Mouse (Mus musculus) R1 (cell line): Measurements from ENCODE around the gene Esam.
A peak's percentile ranks its signal among the peaks of the same experiment; 100 is the strongest.

Experiments
- DNase-seq: peaks from one replicate; pipeline ENCODE4 v3.0.0-alpha.2; 2018; ENCODE audit warnings: low read depth, low spot score

Esam gene

GRCm38 (mm10) chr9:37554279-37554678 is 26.4 kb downstream of the Esam start:
- DNase-seq, result no peak

DNA sequence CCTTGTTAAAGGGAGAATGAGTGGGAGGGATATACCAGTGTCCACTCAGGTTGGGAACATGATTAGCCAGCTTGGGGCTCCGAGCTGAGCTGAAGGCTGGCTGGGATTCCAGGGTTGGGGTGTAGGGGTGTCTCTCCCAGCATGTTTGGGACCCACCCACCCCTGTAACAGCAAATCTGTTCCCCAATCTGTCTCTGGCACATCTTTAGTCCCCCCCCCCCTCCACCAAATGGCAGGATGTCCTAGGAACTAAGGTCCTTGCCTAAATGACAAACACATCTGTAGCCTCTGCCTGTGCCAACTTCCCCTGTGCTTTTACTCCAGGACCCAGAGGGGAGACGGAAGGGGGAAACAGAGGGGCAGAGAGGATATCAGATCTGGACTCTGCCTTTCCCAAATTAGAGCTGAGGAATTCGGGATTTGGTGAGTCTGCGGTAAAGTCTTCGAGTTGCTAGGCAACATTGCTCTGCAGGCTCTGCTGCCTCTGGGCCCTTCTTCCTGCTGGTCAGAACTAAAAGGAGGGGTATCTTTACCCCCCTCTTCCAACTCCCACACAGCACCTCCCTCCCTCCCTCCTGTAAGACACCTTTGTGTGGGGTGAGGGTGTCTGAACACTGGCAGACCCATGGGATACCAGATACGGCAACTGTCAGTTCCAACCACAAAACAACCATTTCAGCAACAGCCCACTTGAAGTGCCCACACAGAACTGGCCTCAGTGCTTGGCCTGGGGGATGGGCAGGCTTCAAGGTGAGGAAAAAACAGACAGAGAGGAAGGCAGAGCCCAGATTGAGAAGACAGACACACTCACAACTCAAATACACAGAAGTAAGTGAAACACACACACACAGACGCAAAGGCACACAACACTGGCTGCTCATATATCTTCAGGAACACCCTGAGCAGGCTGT is 27.2 kb downstream of the Esam start, which contains the start of gene Siae:
Gene Siae, plus strand, starts transcription at position 861 of the 911 bp plus-strand sequence.
- peak; percentile 30 for DNase-seq

DNA sequence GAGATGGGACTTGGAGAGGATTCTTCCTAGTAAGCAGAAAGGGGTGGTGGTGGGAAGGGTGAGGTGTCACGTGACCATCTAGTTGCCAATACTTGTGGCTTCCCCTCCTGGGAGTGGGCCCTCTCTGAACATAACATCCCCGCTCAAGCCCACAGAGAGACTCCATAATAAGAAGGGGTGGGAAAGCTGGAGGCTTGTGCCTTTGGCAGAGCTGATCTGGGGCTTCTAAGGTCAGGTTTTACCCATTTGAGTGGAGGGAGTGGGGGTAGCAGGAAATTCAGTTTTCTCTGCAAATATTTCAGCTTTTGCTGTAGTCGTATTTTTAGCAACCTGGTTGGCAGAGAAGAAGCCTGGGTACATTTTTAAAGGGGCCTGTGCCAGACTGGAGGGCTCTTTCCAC is 28.5 kb downstream of the Esam start:
- no peak for DNase-seq

GRCm38 (mm10) chr9:37560617-37561016 is 32.7 kb downstream of the Esam start:
- DNase-seq, result no peak

- no peak for DNase-seq
Observed at GRCm38 (mm10) chr9:37563805-37564204, 35.9 kb downstream of the Esam start.

GRCm38 (mm10) chr9:37567019-37567418 is 39.1 kb downstream of the Esam start:
- no peak for DNase-seq

DNA sequence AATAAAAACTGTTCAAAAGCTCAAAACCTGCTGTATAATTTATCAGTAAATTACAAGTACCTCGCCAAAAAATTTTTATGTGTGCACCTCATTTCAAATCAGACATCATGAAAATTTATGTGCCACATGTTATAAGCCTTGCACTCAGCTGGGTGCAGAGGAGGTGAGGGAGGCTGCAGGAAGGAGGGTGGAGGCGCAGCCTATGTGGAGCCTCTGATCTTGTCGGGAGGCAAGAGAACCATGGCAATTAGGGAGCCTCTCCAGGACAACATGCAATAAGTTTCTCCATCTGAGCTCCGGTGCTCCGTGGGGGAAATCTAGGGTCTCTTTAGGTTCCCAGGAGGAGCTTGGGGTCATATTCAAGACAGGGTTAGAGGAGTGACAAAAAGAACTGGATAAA is 39.6 kb downstream of the Esam start:
- DNase-seq, result no peak

DNA sequence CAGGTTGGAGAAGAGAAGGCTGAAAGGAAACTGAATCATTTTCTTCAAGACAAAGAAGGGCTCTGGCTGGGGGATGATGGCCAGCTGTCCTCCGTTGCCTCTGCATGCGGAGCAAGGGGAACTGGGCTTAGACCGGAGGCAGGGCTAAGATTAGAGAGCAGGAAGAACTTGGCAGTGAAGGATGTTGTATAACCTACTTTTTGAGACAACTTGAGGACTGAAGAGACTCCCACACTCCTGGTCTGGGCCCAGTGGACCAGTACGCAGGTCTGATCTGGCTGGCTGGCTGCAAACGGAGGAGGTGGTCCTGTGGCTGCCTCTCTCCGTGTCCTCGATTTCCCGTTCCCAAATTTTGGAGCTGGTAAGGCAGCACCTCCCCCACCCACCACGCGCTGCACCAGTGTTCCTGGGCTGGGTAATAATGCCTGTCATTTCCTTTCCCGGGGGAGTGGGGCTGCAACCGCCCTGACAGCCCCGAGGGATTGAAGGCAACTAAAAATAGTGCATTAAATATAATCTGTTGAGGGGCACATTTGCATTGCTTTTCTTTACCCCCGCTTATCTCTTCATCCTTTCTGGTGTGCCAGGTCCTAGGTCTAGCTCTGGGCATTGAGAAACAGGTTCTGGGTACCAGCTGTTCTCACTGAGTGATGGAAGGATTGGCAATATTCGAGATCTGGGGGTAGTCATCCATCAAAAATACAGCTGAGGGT is 40.2 kb downstream of the Esam start:
- DNase-seq, result no peak

- DNase-seq, result no peak
Observed at GRCm38 (mm10) chr9:37568605-37569214, 40.8 kb downstream of the Esam start.

- no peak for DNase-seq
Observed at GRCm38 (mm10) chr9:37569231-37569835, 41.5 kb downstream of the Esam start.

- no peak for DNase-seq
Observed at GRCm38 (mm10) chr9:37572204-37572876, 44.5 kb downstream of the Esam start.

DNA sequence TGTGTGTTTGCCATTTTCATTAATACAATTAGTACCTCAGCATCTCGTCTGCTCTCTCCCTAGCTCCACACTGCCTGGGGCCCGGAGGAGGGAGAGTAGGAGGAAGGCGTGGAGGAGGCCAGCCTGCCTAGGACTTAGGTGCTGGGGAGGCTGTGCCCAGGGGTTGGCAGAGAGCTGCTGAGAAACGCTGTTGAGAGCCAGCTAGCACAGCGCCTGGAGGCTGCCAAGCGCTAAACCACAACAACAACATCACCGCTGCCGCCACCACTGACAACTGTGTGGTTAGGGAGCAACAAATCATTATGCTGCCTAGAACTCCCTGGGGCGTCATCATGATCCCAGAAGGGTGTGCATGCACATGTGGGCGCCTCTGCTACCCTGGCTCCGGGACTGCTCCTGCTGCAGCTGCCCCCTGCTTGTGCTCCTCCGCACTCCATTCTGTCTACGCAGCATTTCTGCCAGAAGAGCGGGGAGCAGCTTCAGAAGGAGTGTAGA is 48.6 kb downstream of the Esam start:
- no peak for DNase-seq

GRCm38 (mm10) chr9:37583594-37583993 is 55.7 kb downstream of the Esam start:
- DNase-seq, result no peak

- DNase-seq, result peak; percentile 3
Observed at GRCm38 (mm10) chr9:37586718-37587117, 58.8 kb downstream of the Esam start.
